Mouse (Mus musculus) E14TG2a.4 (cell line): ENCODE results near the gene Tssk4.

Experiments
- CTCF ChIP-seq: conservative IDR thresholded peaks from 2 replicates; pipeline ENCODE4 v1.5.1; 2014; ENCODE audit warnings: low read length
- NANOG ChIP-seq: IDR thresholded peaks from 2 replicates; pipeline ENCODE4 v1.6.1; 2014; ENCODE audit warnings: borderline replicate concordance, low read length, mixed read lengths

GRCm38 (mm10) chr14:55640816-55641215 is 9.2 kb upstream of the Tssk4 start:
- TF ChIP-seq CTCF (no peak), NANOG (no peak)
